Mouse (Mus musculus): ENCODE results near the gene Pdzrn4. TPM values are rescaled to one million over a fixed set of nuclear protein-coding genes. Genes with fewer than 3 reads are reported as not detected.

Gene Pdzrn4
- total and polyA plus RNA-seq, 2 experiments from 2014 or later = 14.6 to 23.0 TPM

DNA sequence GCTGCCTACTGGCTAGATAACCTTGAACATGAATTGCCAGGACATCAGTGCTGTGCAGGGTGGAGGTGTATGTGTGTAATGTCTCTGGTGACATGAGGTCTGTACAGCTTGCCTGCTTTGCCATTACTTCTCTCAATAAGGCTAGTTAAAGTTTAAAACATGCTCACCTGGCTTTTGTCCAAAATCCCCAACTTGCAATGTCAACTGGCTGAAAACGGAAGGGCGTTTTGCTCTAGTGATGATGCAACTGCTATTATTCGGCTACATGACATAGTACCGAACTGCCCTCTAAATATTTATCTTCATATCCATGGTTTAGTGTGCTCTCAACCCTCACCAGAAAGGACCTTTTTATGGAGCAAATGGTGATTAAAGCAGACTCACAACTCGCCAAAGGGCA lies 161.9 kb downstream of the Pdzrn4 start:
- no peak for DNase-seq (ENCODE audit: low spot score)
- no peaks in the 10 kb centered on the region for H3K36me3 ChIP-seq (ENCODE audit: insufficient read depth, low read length)
- 92% methylated on average over 5 of the region's 5 CpGs for WGBS
- no peak for ATAC-seq (ENCODE audit: low FRiP score)
- H3K9ac ChIP-seq (replicated peaks; ENCODE audit: low read length, poor library complexity, severe bottlenecking) = no peak overlapping the region
- H3K27ac ChIP-seq (ENCODE audit: low read depth, low read length) = no peak overlapping the region
- H3K4me3 ChIP-seq (ENCODE audit: low read depth, low read length) = no peak overlapping the region
- TF ChIP-seq CTCF (IDR thresholded peaks at IDR 0.05) = no peak
- no peaks in the 10 kb centered on the region for H3K9me3 ChIP-seq (ENCODE audit: low read length)
- no peak overlapping the region for H3K4me2 ChIP-seq (ENCODE audit: low read depth, low read length, poor library complexity, severe bottlenecking)
- H3K27me3 ChIP-seq (ENCODE audit: insufficient read depth, low read length) = no peaks in the 10 kb centered on the region
- H3K4me1 ChIP-seq (ENCODE audit: insufficient read depth, low read length) = no peaks in the 10 kb centered on the region

DNA sequence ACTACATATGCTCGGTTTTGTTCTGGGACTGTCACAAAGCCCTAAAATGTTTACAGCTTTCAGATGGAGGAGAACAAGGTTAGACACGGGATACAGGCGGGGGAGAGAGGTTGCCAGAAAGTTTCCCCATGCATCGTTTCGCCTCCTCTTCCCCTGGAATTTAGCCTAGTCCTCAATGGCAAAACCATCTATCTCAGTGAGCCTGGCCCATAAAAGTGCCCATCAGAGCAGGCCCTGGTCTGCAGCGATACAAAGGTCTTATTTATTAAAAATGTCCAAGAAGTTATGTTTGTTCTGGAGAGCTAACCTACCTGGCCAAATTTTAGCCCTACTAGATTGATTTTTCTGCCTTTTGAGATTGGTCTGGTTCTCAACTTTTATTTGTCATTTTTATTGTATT lies 165.5 kb downstream of the Pdzrn4 start:
- Histone ChIP-seq H3K9ac (replicated peaks; ENCODE audit: low read length, poor library complexity, severe bottlenecking) (no peak overlapping the region), H3K4me3 (ENCODE audit: low read depth, low read length) (no peak overlapping the region), H3K4me1 (ENCODE audit: insufficient read depth, low read length) (no peaks in the 10 kb centered on the region), H3K36me3 (ENCODE audit: insufficient read depth, low read length) (no peaks in the 10 kb centered on the region), H3K9me3 (ENCODE audit: low read length) (no peaks in the 10 kb centered on the region), H3K27me3 (ENCODE audit: insufficient read depth, low read length) (no peaks in the 10 kb centered on the region), H3K27ac (ENCODE audit: low read depth, low read length) (no peak overlapping the region), H3K4me2 (ENCODE audit: low read depth, low read length, poor library complexity, severe bottlenecking) (no peak overlapping the region)
- TF ChIP-seq CTCF (IDR thresholded peaks at IDR 0.05) = no peak
- 87% methylated on average over 6 of the region's 6 CpGs for WGBS
- ATAC-seq (ENCODE audit: low FRiP score) (no peak), DNase-seq (ENCODE audit: low spot score) (no peak)

DNA sequence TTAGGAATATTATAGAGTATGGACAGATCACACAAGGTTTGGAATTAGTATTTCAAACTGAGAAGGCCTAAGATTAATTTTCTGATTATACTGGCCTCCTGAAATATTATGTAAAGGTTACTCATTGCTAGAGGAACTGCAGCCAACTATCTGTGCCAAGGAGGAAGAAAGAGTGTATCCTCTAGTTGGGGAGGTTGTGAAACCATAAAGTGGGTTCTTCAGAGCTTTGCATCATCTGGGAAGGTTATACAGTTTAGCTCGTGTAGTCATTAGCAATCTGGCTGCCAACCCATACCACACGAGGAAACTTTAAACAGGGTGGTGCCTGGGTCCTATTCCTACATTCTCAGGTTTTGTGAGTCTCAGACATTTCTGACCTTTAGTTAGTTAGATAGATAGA lies 166.9 kb downstream of the Pdzrn4 start:
- no peak for TF ChIP-seq CTCF (IDR thresholded peaks at IDR 0.05)
- Histone ChIP-seq H3K9ac (replicated peaks; ENCODE audit: low read length, poor library complexity, severe bottlenecking) (no peak overlapping the region), H3K27me3 (ENCODE audit: insufficient read depth, low read length) (no peaks in the 10 kb centered on the region), H3K4me3 (ENCODE audit: low read depth, low read length) (no peak overlapping the region), H3K9me3 (ENCODE audit: low read length) (no peaks in the 10 kb centered on the region), H3K27ac (ENCODE audit: low read depth, low read length) (no peak overlapping the region), H3K4me2 (ENCODE audit: low read depth, low read length, poor library complexity, severe bottlenecking) (no peak overlapping the region), H3K36me3 (ENCODE audit: insufficient read depth, low read length) (no peaks in the 10 kb centered on the region), H3K4me1 (ENCODE audit: insufficient read depth, low read length) (no peaks in the 10 kb centered on the region)
- 94% methylated on average over 2 of the region's 2 CpGs for WGBS
- ATAC-seq (ENCODE audit: low FRiP score) (no peak), DNase-seq (ENCODE audit: low spot score) (no peak)

DNA sequence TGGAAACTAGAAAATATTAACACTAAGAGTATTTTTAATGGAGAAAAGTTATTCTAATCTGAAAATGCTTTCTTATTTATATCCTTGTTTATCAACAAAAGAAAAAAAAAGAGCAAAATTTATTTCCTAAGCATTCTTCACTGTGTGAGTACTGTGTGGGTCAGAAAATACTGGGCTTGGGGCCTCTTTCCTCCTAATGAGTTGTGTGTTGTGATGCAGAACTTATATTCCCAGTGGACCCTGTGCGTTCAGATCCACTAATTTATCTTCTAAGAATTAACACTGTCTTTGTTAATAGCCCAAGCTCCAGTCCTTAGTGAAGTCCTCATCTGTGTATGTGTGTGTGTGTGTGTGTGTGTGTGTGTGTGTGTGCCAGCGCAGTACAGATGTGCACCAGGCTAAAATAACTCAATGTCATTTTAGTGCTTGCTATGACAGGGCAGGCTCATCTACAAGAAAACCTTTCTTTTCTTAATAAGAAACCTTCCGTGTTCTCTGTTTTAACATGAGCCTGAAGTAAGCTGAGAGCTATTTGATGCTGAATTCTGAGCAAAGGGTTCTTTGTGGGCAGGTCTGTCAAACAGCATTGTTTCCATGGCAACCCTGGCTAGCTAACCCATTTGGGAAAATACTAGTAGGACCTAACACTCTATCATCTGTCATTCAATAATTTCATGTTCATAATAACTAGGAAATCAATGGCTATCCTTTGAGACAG lies 174.0 kb downstream of the Pdzrn4 start:
- Histone ChIP-seq H3K4me2 (ENCODE audit: low read depth, low read length, poor library complexity, severe bottlenecking) (no peak overlapping the region), H3K4me3 (ENCODE audit: low read depth, low read length) (no peak overlapping the region)
- TF ChIP-seq CTCF (IDR thresholded peaks at IDR 0.05) = no peak

DNA sequence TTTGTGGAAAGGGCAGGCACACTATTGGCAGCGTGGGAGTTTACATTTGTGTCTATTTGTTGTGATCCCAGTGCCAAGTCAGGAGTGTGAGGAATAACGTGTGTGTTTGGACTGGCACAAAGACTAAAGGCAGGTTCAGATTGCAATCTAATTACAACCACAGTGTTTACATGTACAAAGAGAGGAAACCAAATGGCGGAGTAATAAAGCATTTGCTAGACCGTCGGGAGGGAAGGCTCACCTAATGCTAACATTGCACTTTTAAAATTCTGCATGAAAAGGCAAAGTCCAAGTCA lies 174.5 kb downstream of the Pdzrn4 start:
- TF ChIP-seq CTCF (IDR thresholded peaks at IDR 0.05) = no peak
- Histone ChIP-seq H3K4me2 (ENCODE audit: low read depth, low read length, poor library complexity, severe bottlenecking) (no peak overlapping the region), H3K36me3 (ENCODE audit: insufficient read depth, low read length) (no peaks in the 10 kb centered on the region), H3K9me3 (ENCODE audit: low read length) (no peaks in the 10 kb centered on the region), H3K4me3 (ENCODE audit: low read depth, low read length) (no peak overlapping the region), H3K4me1 (ENCODE audit: insufficient read depth, low read length) (peaks cover 2% of the 10 kb centered on the region; the same call in 1 of the 2 replicates), H3K9ac (replicated peaks; ENCODE audit: low read length, poor library complexity, severe bottlenecking) (no peak overlapping the region), H3K27me3 (ENCODE audit: insufficient read depth, low read length) (no peaks in the 10 kb centered on the region), H3K27ac (ENCODE audit: low read depth, low read length) (peak overlapping the region; percentile 19; the same call in 1 of the 2 replicates)
- DNase-seq (ENCODE audit: low spot score) = no peak
- WGBS = 36% methylated on average over 5 of the region's 5 CpGs
- no peak for ATAC-seq (ENCODE audit: low FRiP score)

More for the DNA sequence above, 174.0 kb downstream of the Pdzrn4 start:
- Histone ChIP-seq H3K27ac (ENCODE audit: low read depth, low read length) (peak overlapping the region; percentile 19; the same call in 1 of the 2 replicates), H3K9me3 (ENCODE audit: low read length) (no peaks in the 10 kb centered on the region), H3K9ac (replicated peaks; ENCODE audit: low read length, poor library complexity, severe bottlenecking) (no peak overlapping the region), H3K4me1 (ENCODE audit: insufficient read depth, low read length) (peaks cover 2% of the 10 kb centered on the region; the same call in 1 of the 2 replicates), H3K36me3 (ENCODE audit: insufficient read depth, low read length) (no peaks in the 10 kb centered on the region), H3K27me3 (ENCODE audit: insufficient read depth, low read length) (no peaks in the 10 kb centered on the region)
- DNase-seq (ENCODE audit: low spot score) (peak; percentile 84), ATAC-seq (ENCODE audit: low FRiP score) (no peak)
- WGBS = 43% methylated on average over 3 of the region's 3 CpGs

DNA sequence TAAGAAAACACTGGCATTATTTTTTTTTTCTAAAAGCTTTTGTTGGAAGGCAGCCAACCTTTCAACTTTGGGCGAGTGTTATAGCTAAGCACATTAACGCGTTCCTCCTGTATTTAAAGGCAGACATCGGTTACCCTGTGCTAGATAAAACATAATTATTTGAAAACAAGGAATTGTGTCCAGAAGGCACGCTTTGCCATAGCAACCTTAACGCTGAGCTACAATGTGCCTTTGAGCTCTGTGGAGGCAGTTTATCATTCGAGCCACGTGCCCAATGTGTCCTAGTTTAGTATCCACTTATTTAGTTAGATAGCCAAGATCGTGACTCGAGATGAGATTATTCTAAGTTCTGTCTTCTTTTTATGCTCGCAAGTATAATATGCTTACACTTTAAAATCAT lies 180.8 kb downstream of the Pdzrn4 start:
- Histone ChIP-seq H3K27ac (ENCODE audit: low read depth, low read length) (no peak overlapping the region), H3K4me1 (ENCODE audit: insufficient read depth, low read length) (no peaks in the 10 kb centered on the region), H3K27me3 (ENCODE audit: insufficient read depth, low read length) (no peaks in the 10 kb centered on the region), H3K9me3 (ENCODE audit: low read length) (no peaks in the 10 kb centered on the region), H3K4me2 (ENCODE audit: low read depth, low read length, poor library complexity, severe bottlenecking) (no peak overlapping the region), H3K9ac (replicated peaks; ENCODE audit: low read length, poor library complexity, severe bottlenecking) (no peak overlapping the region), H3K4me3 (ENCODE audit: low read depth, low read length) (no peak overlapping the region), H3K36me3 (ENCODE audit: insufficient read depth, low read length) (no peaks in the 10 kb centered on the region)
- DNase-seq (ENCODE audit: low spot score) = peak; percentile 78
- TF ChIP-seq CTCF (IDR thresholded peaks at IDR 0.05) = no peak
- no peak for ATAC-seq (ENCODE audit: low FRiP score)
- WGBS = 13% methylated on average over 11 of the region's 11 CpGs

Data from midbrain, postnatal 0 days (tissue).